Mouse (Mus musculus) kidney, postnatal 0 days (tissue): ENCODE data around the gene Trappc3. TPM values are rescaled to one million over a fixed set of nuclear protein-coding genes. Genes with fewer than 3 reads are reported as not detected.

ENCODE experiments used
- ATAC-seq: fragments of 200-750 bp; cut with Nextera tagmentation; replicated peaks from 2 replicates; pipeline ENCODE4 v1.8.0; 2017; ENCODE audit warnings: low read depth, moderate number of reproducible peaks, moderate TSS enrichment, moderate library complexity; ENCODE audit not compliant: low FRiP score
- DNase-seq: peaks from one replicate; pipeline ENCODE4 v3.0.0-alpha.2; 2016; ENCODE audit warnings: low spot score
- H3K27ac ChIP-seq: fragments of 300-500 bp; sonication (generic); 2 replicates; pipeline ENCODE4 v1.5.1; 2014; ENCODE audit warnings: mild to moderate bottlenecking
- H3K27me3 ChIP-seq: fragments of 300-500 bp; sonication (generic); 2 replicates; pipeline ENCODE4 v1.6.1; 2014; ENCODE audit warnings: low read length, mixed read lengths; ENCODE audit not compliant: insufficient read depth
- H3K36me3 ChIP-seq: fragments of 300-500 bp; sonication (generic); 2 replicates; pipeline ENCODE4 v1.6.1; 2014; ENCODE audit warnings: low read length, mixed read lengths; ENCODE audit not compliant: insufficient read depth
- H3K4me1 ChIP-seq: fragments of 300-500 bp; sonication (generic); replicated peaks from 2 replicates; pipeline ENCODE4 v1.6.1; 2014; ENCODE audit warnings: antibody characterized with exemption, low read length, mixed read lengths; ENCODE audit not compliant: insufficient read depth
- H3K4me2 ChIP-seq: fragments of 300-500 bp; sonication (generic); 2 replicates; pipeline ENCODE4 v1.6.1; 2014; ENCODE audit warnings: mild to moderate bottlenecking, low read length, moderate library complexity, mixed read lengths
- H3K4me3 ChIP-seq: fragments of 300-500 bp; sonication (generic); replicated peaks from 2 replicates; pipeline ENCODE4 v1.5.1; 2014; ENCODE audit warnings: low read depth, low read length
- H3K9ac ChIP-seq: fragments of 300-500 bp; sonication (generic); 2 replicates; pipeline ENCODE4 v1.6.1; 2014; ENCODE audit warnings: low read depth, low read length
- H3K9me3 ChIP-seq: fragments of 300-500 bp; sonication (generic); replicated peaks from 2 replicates; pipeline ENCODE4 v1.6.1; 2016; ENCODE audit warnings: low read length, inconsistent platforms, mixed read lengths
- CTCF ChIP-seq: IDR thresholded peaks from 2 replicates; pipeline ENCODE4 v1.5.1; 2016; ENCODE audit warnings: antibody characterized with exemption, low read depth, mild to moderate bottlenecking, moderate library complexity
- WGBS: fragments of 180-500 bp; shearing (Covaris S2); extraction: QIAGEN DNeasy Blood & Tissue Kit; methylation state at CpG from one replicate; pipeline ENCODE4 v1.1.7; 2014; 5-methylcytosine and 5-hydroxymethylcytosine counted together
- polyA plus RNA-seq: library from polyadenylated mRNA; unstranded; fragments of >200 nt; fragmentation: Nextera tagmentation; extraction: Ambion mirVana; gene quantifications from 2 replicates; pipeline ENCODE4 v1.2.1, GENCODE M21; 2015

The Trappc3 gene
- polyA plus RNA-seq, 1 experiment from 2014 or later, result 115 TPM

- no peaks in the 10 kb centered on the region for H3K9me3 ChIP-seq
- H3K27ac ChIP-seq, result 0 out of 2 replicates have a peak overlapping the region, but pooled peaks have one; percentile 36
- DNase-seq, result no peak
- H3K36me3 ChIP-seq, result peaks cover 9% of the 10 kb centered on the region; the same call in 1 of the 2 replicates
- H3K4me2 ChIP-seq, result no peak overlapping the region
- no peak overlapping the region for H3K4me3 ChIP-seq
- H3K9ac ChIP-seq, result no peak overlapping the region
- ATAC-seq, result no peak
- H3K27me3 ChIP-seq, result no peaks in the 10 kb centered on the region
- WGBS, result 85% methylated on average over 4 of the region's 4 CpGs
- TF ChIP-seq CTCF, result no peak
- H3K4me1 ChIP-seq, result no peaks in the 10 kb centered on the region; the same call in 1 of the 2 replicates
These were observed 13.0 kb downstream of the Trappc3 start for GRCm38 (mm10) chr4:126275081-126275480.

- H3K9me3 ChIP-seq, result no peaks in the 10 kb centered on the region
- no peak for TF ChIP-seq CTCF
- no peak overlapping the region for H3K9ac ChIP-seq
- H3K4me1 ChIP-seq, result no peaks in the 10 kb centered on the region; the same call in 1 of the 2 replicates
- peaks cover 9% of the 10 kb centered on the region; the same call in 1 of the 2 replicates for H3K36me3 ChIP-seq
- H3K27ac ChIP-seq, result 0 out of 2 replicates have a peak overlapping the region, but pooled peaks have one; percentile 3
- H3K4me2 ChIP-seq, result no peak overlapping the region
- 52% methylated on average over 13 of the region's 13 CpGs for WGBS
- no peak overlapping the region for H3K4me3 ChIP-seq
- ATAC-seq, result 0 out of 2 replicates have a peak, but pooled peaks have one; percentile 41
- DNase-seq, result peak; percentile 80
- no peaks in the 10 kb centered on the region for H3K27me3 ChIP-seq
These were observed 13.6 kb downstream of the Trappc3 start for GRCm38 (mm10) chr4:126275681-126276131.

GRCm38 (mm10) chr4:126277906-126278564 lies 15.9 kb downstream of the Trappc3 start:
- Histone ChIP-seq H3K27ac (no peak overlapping the region), H3K36me3 (peaks cover 7% of the 10 kb centered on the region; the same call in 1 of the 2 replicates), H3K4me3 (no peak overlapping the region), H3K4me2 (peak overlapping the region; percentile 37), H3K4me1 (no peaks in the 10 kb centered on the region; the same call in 1 of the 2 replicates), H3K27me3 (no peaks in the 10 kb centered on the region), H3K9ac (no peak overlapping the region), H3K9me3 (no peaks in the 10 kb centered on the region)
- WGBS, result 8% methylated on average over 13 of the region's 13 CpGs
- TF ChIP-seq CTCF, result peak; percentile 86
- DNase-seq, result peak; percentile 83
- peak; percentile 52 for ATAC-seq

DNA sequence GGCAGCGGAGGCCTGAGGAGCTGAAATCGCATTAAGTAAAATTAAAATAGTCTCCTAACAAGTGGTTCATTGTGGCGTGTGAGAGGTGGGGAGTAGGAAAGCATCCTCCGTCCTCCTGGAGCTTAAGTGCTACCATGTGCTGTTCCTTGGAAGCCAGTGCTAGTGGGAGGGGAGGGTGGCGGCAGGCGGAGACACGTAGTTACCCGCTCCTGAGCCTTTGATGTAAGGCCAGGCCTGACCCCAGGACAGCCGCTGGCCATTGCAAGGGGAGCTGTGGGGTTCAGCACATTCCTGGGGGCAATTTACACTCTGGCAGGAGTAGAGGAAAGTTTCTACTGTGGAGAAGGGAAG lies 16.4 kb downstream of the Trappc3 start:
- 36% methylated on average over 9 of the region's 9 CpGs for WGBS
- DNase-seq (no peak), ATAC-seq (no peak)
- Histone ChIP-seq H3K4me3 (no peak overlapping the region), H3K36me3 (0 out of 2 replicates have a peak, but pooled peaks cover 5% of the 10 kb centered on the region), H3K9me3 (no peaks in the 10 kb centered on the region), H3K4me1 (no peaks in the 10 kb centered on the region; the same call in 1 of the 2 replicates), H3K27me3 (no peaks in the 10 kb centered on the region), H3K4me2 (no peak overlapping the region), H3K9ac (no peak overlapping the region), H3K27ac (no peak overlapping the region)
- no peak for TF ChIP-seq CTCF

DNA sequence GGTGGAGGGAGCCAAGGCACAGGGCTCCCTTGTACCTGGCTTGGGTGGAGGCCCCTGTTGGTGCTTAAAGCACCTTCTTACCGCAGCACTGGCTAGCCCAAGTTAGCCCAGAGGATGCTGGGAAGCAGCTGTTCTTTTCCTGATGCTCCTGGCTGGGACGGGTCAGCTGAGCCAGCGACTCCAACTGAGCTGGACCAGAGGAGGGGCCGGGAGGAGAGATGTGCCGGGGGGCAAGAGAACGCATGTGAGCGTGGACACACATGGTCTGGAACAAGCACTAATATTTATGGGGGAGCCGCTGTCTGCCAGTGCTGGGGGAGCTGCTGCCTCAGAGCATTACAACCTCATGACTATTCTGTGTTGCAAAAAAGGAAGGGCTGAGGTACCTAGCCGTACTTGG lies 16.8 kb downstream of the Trappc3 start:
- H3K9ac ChIP-seq, result no peak overlapping the region
- H3K9me3 ChIP-seq, result no peaks in the 10 kb centered on the region
- no peak overlapping the region for H3K4me3 ChIP-seq
- TF ChIP-seq CTCF, result no peak
- H3K27me3 ChIP-seq, result no peaks in the 10 kb centered on the region
- no peaks in the 10 kb centered on the region; the same call in 1 of the 2 replicates for H3K4me1 ChIP-seq
- H3K27ac ChIP-seq, result no peak overlapping the region
- WGBS, result 47% methylated on average over 9 of the region's 9 CpGs
- DNase-seq (no peak), ATAC-seq (no peak)
- no peak overlapping the region for H3K4me2 ChIP-seq
- 0 out of 2 replicates have a peak, but pooled peaks cover 2% of the 10 kb centered on the region for H3K36me3 ChIP-seq

DNA sequence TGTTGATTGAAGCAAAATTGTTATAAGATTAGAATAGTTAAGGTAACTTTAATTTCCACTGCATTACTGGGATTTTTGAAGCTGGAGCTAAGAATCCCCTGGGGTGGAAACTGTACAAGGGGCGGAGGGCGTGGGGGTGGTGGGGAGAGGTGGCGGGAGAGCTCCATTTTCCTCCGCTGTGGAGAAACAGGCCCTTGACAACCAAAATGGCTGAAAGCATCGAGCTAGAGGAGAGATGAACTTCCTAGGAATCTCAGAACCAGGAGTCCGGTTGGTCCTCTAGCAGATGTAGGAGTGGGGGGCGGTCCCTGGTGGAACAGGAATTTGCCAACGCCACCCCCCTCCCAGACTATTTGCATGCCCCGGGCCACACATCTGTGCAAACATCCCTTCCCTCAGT lies 19.6 kb downstream of the Trappc3 start:
- Histone ChIP-seq H3K9me3 (no peaks in the 10 kb centered on the region), H3K4me2 (no peak overlapping the region), H3K4me1 (peaks cover 6% of the 10 kb centered on the region; the same call in 1 of the 2 replicates), H3K27ac (no peak overlapping the region), H3K36me3 (no peaks in the 10 kb centered on the region), H3K27me3 (peaks cover 8% of the 10 kb centered on the region), H3K4me3 (no peak overlapping the region), H3K9ac (no peak overlapping the region)
- 68% methylated on average over 9 of the region's 9 CpGs for WGBS
- TF ChIP-seq CTCF, result no peak
- DNase-seq (no peak), ATAC-seq (no peak)
